Mouse (Mus musculus): Measurements from ENCODE around the gene Ptpre. TPM values are rescaled to one million over a fixed set of nuclear protein-coding genes. Genes with fewer than 3 reads are reported as not detected.

Gene Ptpre
- polyA plus RNA-seq, 1 experiment from 2014 or later: 6.9 TPM

GRCm38 (mm10) chr7:135622241-135622640 lies 85.0 kb downstream of the Ptpre start:
- Histone ChIP-seq H3K27ac (no peak overlapping the region), H3K9me3 (ENCODE audit: control insufficient read depth, low read length) (no peaks in the 10 kb centered on the region), H3K4me2 (replicated peaks) (no peak overlapping the region), H3K36me3 (replicated peaks; ENCODE audit: control insufficient read depth, insufficient read depth) (no peaks in the 10 kb centered on the region), H3K9ac (no peak overlapping the region), H3K27me3 (ENCODE audit: control insufficient read depth, insufficient read depth, low read length) (no peaks in the 10 kb centered on the region), H3K4me3 (replicated peaks; ENCODE audit: low read length) (no peak overlapping the region), H3K4me1 (replicated peaks; ENCODE audit: control insufficient read depth, insufficient read depth, low read length) (peaks cover 23% of the 10 kb centered on the region)
- no peak for ATAC-seq (ENCODE audit: low FRiP score)
- DNase-seq (ENCODE audit: low spot score): no peak

DNA sequence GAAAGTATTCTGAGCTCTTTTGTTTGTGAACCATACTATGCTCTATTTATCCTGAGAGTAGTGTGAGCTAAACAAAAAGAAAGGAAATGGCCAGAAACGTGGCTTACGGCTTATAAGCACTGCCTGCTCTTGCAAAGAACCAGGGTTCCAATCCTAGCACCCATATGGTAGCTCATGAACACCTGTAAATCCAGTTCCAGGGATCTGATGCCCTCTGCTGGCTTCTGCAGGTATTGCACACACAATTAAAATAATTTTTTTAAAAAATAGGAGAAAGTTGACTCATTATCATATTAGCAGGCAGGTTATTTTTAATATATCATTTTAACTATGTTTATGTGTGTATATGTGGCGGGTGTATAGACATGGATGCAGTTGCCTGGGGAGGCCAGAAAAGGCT lies 87.6 kb downstream of the Ptpre start:
- Histone ChIP-seq H3K4me1 (replicated peaks; ENCODE audit: control insufficient read depth, insufficient read depth, low read length) (no peaks in the 10 kb centered on the region), H3K36me3 (replicated peaks; ENCODE audit: control insufficient read depth, insufficient read depth) (no peaks in the 10 kb centered on the region), H3K9me3 (ENCODE audit: control insufficient read depth, low read length) (no peaks in the 10 kb centered on the region), H3K4me3 (replicated peaks; ENCODE audit: low read length) (no peak overlapping the region), H3K27ac (no peak overlapping the region), H3K9ac (no peak overlapping the region), H3K27me3 (ENCODE audit: control insufficient read depth, insufficient read depth, low read length) (no peaks in the 10 kb centered on the region), H3K4me2 (replicated peaks) (no peak overlapping the region)
- no peak for ATAC-seq (ENCODE audit: low FRiP score)
- no peak for DNase-seq (ENCODE audit: low spot score)
- 76% methylated on average over 3 of the region's 3 CpGs for WGBS

DNA sequence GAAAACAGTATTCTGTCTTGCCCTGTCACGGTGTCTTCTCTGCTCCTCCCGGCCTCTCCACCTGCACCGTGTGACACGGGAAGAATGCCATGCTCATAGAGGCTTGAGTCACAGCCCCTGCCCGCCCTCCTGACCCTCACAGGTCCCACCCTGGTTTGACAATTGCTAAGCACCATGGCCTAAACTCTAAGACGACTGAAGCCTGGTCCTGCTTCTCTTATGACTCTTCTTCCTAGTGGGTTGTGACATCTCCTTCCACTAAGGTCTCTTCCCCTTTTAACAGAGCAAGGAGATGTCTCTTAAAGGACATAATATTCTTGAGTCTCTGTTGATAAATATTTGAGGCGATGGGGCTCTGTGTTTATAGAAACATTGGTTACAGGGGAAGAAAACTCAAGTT lies 91.1 kb downstream of the Ptpre start:
- Histone ChIP-seq H3K27ac (no peak overlapping the region), H3K9me3 (ENCODE audit: control insufficient read depth, low read length) (no peaks in the 10 kb centered on the region), H3K9ac (no peak overlapping the region), H3K4me3 (replicated peaks; ENCODE audit: low read length) (no peak overlapping the region), H3K4me1 (replicated peaks; ENCODE audit: control insufficient read depth, insufficient read depth, low read length) (no peaks in the 10 kb centered on the region), H3K27me3 (ENCODE audit: control insufficient read depth, insufficient read depth, low read length) (no peaks in the 10 kb centered on the region), H3K36me3 (replicated peaks; ENCODE audit: control insufficient read depth, insufficient read depth) (no peaks in the 10 kb centered on the region), H3K4me2 (replicated peaks) (no peak overlapping the region)
- 84% methylated on average over 7 of the region's 7 CpGs for WGBS
- DNase-seq (ENCODE audit: low spot score) (no peak), ATAC-seq (ENCODE audit: low FRiP score) (no peak)

GRCm38 (mm10) chr7:135629019-135629418 lies 91.7 kb downstream of the Ptpre start:
- H3K36me3 ChIP-seq (replicated peaks; ENCODE audit: control insufficient read depth, insufficient read depth): no peaks in the 10 kb centered on the region
- H3K27me3 ChIP-seq (ENCODE audit: control insufficient read depth, insufficient read depth, low read length): no peaks in the 10 kb centered on the region
- no peak overlapping the region for H3K9ac ChIP-seq
- WGBS: 46% methylated on average over 9 of the region's 9 CpGs
- ATAC-seq (ENCODE audit: low FRiP score) (no peak), DNase-seq (ENCODE audit: low spot score) (no peak)
- H3K4me3 ChIP-seq (replicated peaks; ENCODE audit: low read length): no peak overlapping the region
- H3K4me2 ChIP-seq (replicated peaks): no peak overlapping the region
- no peaks in the 10 kb centered on the region for H3K9me3 ChIP-seq (ENCODE audit: control insufficient read depth, low read length)
- H3K4me1 ChIP-seq (replicated peaks; ENCODE audit: control insufficient read depth, insufficient read depth, low read length): no peaks in the 10 kb centered on the region
- H3K27ac ChIP-seq: no peak overlapping the region

DNA sequence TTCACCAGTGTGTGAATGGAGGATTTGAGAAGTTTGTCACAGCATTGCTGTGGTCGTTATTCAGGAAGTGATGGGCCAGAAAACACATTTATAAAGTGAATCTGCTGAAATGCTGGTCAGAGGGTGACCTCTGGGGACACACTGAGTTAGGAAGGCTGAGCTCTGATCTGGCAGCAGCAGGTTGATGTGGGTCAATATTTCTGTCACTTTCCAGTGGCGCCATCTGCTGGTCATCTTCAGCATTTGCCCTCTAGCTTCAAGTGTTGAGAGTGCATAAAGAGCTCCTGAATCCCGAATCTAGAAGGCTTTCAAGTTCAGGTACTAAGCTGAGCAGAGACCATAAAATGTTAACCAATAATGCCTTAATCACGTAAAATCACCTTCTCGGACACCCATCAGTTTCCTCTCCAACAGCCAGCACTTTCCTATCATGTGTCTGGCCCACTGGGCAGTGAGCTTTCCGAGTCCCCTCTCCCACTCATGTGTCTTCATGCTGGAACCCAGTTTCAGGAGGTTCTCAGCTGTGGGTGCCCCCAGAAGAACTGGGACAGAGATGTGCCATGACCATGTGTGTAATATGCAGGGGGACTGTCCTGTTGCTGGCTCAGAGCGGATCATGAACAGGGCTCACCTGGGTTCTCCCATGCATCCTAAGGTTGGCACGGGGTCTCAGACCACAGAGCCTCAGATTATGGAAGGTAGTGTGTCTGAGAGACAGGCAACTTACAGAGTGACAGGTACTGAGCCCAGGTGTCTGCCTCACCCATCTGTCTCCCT lies 94.7 kb downstream of the Ptpre start:
- Histone ChIP-seq H3K36me3 (replicated peaks; ENCODE audit: control insufficient read depth, insufficient read depth) (no peaks in the 10 kb centered on the region), H3K9ac (no peak overlapping the region), H3K4me2 (replicated peaks) (no peak overlapping the region), H3K9me3 (ENCODE audit: control insufficient read depth, low read length) (no peaks in the 10 kb centered on the region), H3K4me1 (replicated peaks; ENCODE audit: control insufficient read depth, insufficient read depth, low read length) (peaks cover 6% of the 10 kb centered on the region; the same call in 1 of the 2 replicates), H3K27ac (no peak overlapping the region), H3K27me3 (ENCODE audit: control insufficient read depth, insufficient read depth, low read length) (no peaks in the 10 kb centered on the region), H3K4me3 (replicated peaks; ENCODE audit: low read length) (no peak overlapping the region)
- peak; percentile 81 for DNase-seq (ENCODE audit: low spot score)
- WGBS: 51% methylated on average over 8 of the region's 8 CpGs
- ATAC-seq (ENCODE audit: low FRiP score): no peak

- Histone ChIP-seq H3K4me3 (replicated peaks; ENCODE audit: low read length) (no peak overlapping the region), H3K9me3 (ENCODE audit: control insufficient read depth, low read length) (no peaks in the 10 kb centered on the region), H3K4me2 (replicated peaks) (no peak overlapping the region), H3K4me1 (replicated peaks; ENCODE audit: control insufficient read depth, insufficient read depth, low read length) (peaks cover 6% of the 10 kb centered on the region; the same call in 1 of the 2 replicates), H3K27ac (no peak overlapping the region), H3K9ac (no peak overlapping the region), H3K36me3 (replicated peaks; ENCODE audit: control insufficient read depth, insufficient read depth) (no peaks in the 10 kb centered on the region), H3K27me3 (ENCODE audit: control insufficient read depth, insufficient read depth, low read length) (no peaks in the 10 kb centered on the region)
- ATAC-seq (ENCODE audit: low FRiP score): no peak
- WGBS: 80% methylated on average over 7 of the region's 7 CpGs
- no peak for DNase-seq (ENCODE audit: low spot score)
These were observed 95.5 kb downstream of the Ptpre start for GRCm38 (mm10) chr7:135632716-135633258.

DNA sequence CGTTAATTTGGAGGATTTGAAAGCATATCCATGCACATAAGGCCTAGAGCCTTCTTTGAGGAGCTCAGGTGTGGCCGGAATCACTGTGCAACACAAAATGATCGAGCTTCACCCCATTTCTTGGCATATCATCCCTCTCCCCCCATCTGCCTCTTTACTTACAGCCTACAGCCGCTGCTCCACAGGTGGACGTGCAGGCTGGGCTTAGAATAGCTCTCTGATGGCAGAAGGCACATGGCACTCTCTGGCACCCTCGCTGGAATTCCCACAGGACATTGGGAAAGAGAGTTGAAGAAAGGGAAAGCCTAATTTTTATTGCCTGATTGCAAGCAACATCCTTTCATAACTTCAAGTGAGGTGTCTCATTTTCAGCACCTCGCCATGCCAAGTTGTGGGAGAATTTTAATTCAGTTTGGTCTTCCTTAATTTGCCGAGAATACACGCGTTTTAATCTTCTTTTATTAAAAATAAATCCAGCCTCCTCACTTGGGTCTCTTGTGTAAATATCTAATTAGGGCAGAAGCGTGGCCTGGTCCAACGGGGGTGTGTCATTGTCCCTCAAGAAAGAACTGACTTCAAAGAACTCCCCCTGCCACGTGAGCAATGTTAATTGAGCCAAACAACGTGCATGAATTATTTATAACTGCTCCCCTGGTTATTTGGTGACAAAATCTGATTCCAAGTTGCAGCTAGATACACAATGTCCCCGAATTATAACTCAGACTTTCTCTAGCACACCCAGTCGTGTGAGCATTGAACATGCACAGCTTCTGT lies 97.8 kb downstream of the Ptpre start:
- Histone ChIP-seq H3K9ac (no peak overlapping the region), H3K4me2 (replicated peaks) (no peak overlapping the region), H3K27me3 (ENCODE audit: control insufficient read depth, insufficient read depth, low read length) (no peaks in the 10 kb centered on the region), H3K36me3 (replicated peaks; ENCODE audit: control insufficient read depth, insufficient read depth) (no peaks in the 10 kb centered on the region), H3K4me3 (replicated peaks; ENCODE audit: low read length) (no peak overlapping the region), H3K9me3 (ENCODE audit: control insufficient read depth, low read length) (no peaks in the 10 kb centered on the region), H3K27ac (no peak overlapping the region), H3K4me1 (replicated peaks; ENCODE audit: control insufficient read depth, insufficient read depth, low read length) (peaks cover 6% of the 10 kb centered on the region; the same call in 1 of the 2 replicates)
- 51% methylated on average over 16 of the region's 16 CpGs for WGBS
- ATAC-seq (ENCODE audit: low FRiP score): no peak
- no peak for DNase-seq (ENCODE audit: low spot score)

DNA sequence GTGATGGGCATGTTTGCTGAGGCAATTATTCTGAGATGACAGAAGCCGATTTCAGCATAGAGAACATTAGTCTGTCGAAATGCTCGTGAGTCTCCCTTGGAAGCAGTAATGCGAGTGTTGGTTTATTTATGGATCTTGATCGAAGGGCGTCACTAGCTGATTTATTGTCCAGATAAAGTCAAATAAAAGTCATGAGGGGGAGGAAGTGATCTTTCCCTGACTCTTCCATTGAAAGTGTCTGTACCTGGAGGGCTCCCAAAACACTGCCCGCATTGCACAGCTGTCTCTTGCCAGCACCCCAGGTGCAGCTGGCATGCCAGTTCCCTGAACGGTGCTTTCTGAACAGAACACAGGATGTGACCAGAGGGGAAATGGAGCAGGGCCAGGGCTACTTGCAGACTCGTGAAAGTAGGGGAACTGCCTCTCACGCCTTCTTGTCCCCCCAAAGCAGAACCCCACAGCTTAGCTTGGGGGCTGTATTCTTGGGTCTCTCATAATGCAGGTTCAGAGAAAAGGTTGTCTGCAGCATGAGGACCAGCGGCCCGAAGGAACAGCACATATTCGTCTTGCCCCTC lies 100.2 kb downstream of the Ptpre start:
- H3K4me2 ChIP-seq (replicated peaks): no peak overlapping the region
- H3K9me3 ChIP-seq (ENCODE audit: control insufficient read depth, low read length): no peaks in the 10 kb centered on the region

GRCm38 (mm10) chr7:135639361-135639760 lies 102.1 kb downstream of the Ptpre start:
- Histone ChIP-seq H3K27me3 (ENCODE audit: control insufficient read depth, insufficient read depth, low read length) (no peaks in the 10 kb centered on the region), H3K4me3 (replicated peaks; ENCODE audit: low read length) (no peak overlapping the region), H3K4me2 (replicated peaks) (no peak overlapping the region), H3K36me3 (replicated peaks; ENCODE audit: control insufficient read depth, insufficient read depth) (no peaks in the 10 kb centered on the region), H3K27ac (no peak overlapping the region), H3K4me1 (replicated peaks; ENCODE audit: control insufficient read depth, insufficient read depth, low read length) (peaks cover 6% of the 10 kb centered on the region; the same call in 1 of the 2 replicates), H3K9ac (no peak overlapping the region), H3K9me3 (ENCODE audit: control insufficient read depth, low read length) (no peaks in the 10 kb centered on the region)
- ATAC-seq (ENCODE audit: low FRiP score) (no peak), DNase-seq (ENCODE audit: low spot score) (no peak)
- 8% methylated on average over 2 of the region's 2 CpGs for WGBS

More for the DNA sequence above, 100.2 kb downstream of the Ptpre start:
- WGBS: 71% methylated on average over 13 of the region's 13 CpGs
- Histone ChIP-seq H3K4me1 (replicated peaks; ENCODE audit: control insufficient read depth, insufficient read depth, low read length) (peaks cover 6% of the 10 kb centered on the region; the same call in 1 of the 2 replicates), H3K36me3 (replicated peaks; ENCODE audit: control insufficient read depth, insufficient read depth) (no peaks in the 10 kb centered on the region), H3K9ac (no peak overlapping the region), H3K27me3 (ENCODE audit: control insufficient read depth, insufficient read depth, low read length) (no peaks in the 10 kb centered on the region), H3K27ac (no peak overlapping the region), H3K4me3 (replicated peaks; ENCODE audit: low read length) (no peak overlapping the region)
- ATAC-seq (ENCODE audit: low FRiP score) (no peak), DNase-seq (ENCODE audit: low spot score) (no peak)

Data from hindbrain, embryonic 14.5 days (tissue).